Comparison of ENCODE assay signal across 9 mouse cellular contexts in the genomic region with DNA sequence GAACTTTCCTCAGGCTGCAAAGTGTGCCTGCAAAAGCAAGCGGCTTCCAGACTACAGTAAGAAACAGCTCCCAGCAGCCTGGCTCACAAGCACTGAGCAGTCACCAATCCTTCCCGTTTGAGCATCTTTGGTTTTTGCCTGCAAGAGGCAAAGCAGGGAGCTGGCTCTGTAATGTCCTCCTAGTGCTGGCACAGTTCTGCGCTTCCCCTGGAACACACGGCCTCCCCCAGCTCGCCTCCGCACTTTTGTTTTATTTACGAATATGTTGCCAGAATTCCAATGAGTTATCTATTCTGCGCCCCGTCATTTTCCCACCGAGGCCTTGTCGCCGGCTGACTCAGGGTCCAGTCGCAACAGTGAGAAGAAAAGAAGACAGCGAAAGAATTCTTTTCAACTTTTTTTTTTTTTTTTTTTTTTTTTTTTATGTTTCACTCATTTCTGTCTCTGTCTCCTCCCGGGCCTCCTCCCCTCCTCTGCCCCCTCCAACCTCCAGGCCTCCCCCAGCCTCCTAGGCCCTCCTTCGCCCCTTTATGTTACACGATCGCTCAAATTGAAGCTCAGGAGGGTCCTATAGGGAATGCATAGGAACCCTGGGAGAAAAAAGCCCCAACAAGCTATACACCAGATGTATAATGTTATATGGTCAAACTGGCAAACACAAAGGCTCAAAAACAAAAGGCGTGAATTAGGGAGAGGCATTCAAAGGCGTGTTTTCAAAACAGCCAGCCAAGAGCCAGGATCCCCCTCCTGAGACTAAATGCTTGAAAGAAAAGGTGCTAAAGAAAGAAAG. TPM values are rescaled to one million over a fixed set of nuclear protein-coding genes. Genes with fewer than 3 reads are reported as not detected.
A peak's percentile ranks its signal among the peaks of the same experiment; 100 is the strongest.
DNase-seq lines count a peak whose midpoint lies in the region; ATAC-seq and TF ChIP-seq lines count a peak whose summit lies in the region.
"Had no signal": no experiment of that assay in that cellular context is flagged by ENCODE, and none has a peak within 500 bp of the region (broad histone marks: within the 10 kb centered on the region; RNA-seq: fewer than 3 reads in every experiment).

No protein-coding gene starts in this region.

- peak; percentile 33; the same call in 1 of the 2 replicates for ATAC-seq in kidney, embryonic 16.5 days (ENCODE audit: low FRiP score, low TSS enrichment)
- ATAC-seq in limb, embryonic 13.5 days (ENCODE audit: low FRiP score, low read depth), result no peak
- no peak for ATAC-seq in megakaryocyte-erythroid progenitor cell, adult 5-6 weeks (replicated peaks; ENCODE audit: low FRiP score, low TSS enrichment, poor library complexity, severe bottlenecking)

- H3K4me2 ChIP-seq in kidney, embryonic 16.5 days (replicated peaks; ENCODE audit: low read depth, low read length), result peak overlapping the region; percentile 36
- peak overlapping the region; percentile 48 for H3K4me2 ChIP-seq in limb, embryonic 13.5 days (replicated peaks)

- WGBS in heart, adult 2 months, result 49% methylated on average over 20 of the region's 20 CpGs
- WGBS in kidney, embryonic 16.5 days, result 17% methylated on average over 20 of the region's 20 CpGs
- WGBS in limb, embryonic 13.5 days, result 33% methylated on average over 20 of the region's 20 CpGs

- no peak overlapping the region for H3K4me3 ChIP-seq in ES-E14 (ENCODE audit: insufficient read depth in 1 of 2, low read depth in 1 of 2, low read length in 2 of 2, poor library complexity in 1 of 2, severe bottlenecking in 1 of 2)
- H3K4me3 ChIP-seq in heart, adult 2 months, result no peak overlapping the region
- H3K4me3 ChIP-seq in kidney, embryonic 16.5 days (ENCODE audit: low read length), result peak overlapping the region; percentile 5; the same call in 1 of the 2 replicates
- peak overlapping the region; percentile 14; the same call in 1 of the 2 replicates for H3K4me3 ChIP-seq in limb, embryonic 13.5 days

- no peaks in the 10 kb centered on the region for H3K27me3 ChIP-seq in heart, adult 2 months (ENCODE audit: control insufficient read depth, insufficient read depth, low read length)
- H3K27me3 ChIP-seq in kidney, embryonic 16.5 days (ENCODE audit: insufficient read depth, low read length), result no peaks in the 10 kb centered on the region
- peaks cover 12% of the 10 kb centered on the region for H3K27me3 ChIP-seq in limb, embryonic 13.5 days

- no peaks in the 10 kb centered on the region for H3K36me3 ChIP-seq in ES-E14 (ENCODE audit: control insufficient read depth, insufficient read depth, low read length, poor library complexity, severe bottlenecking)
- peaks cover 4% of the 10 kb centered on the region for H3K36me3 ChIP-seq in heart, adult 2 months (ENCODE audit: control insufficient read depth, insufficient read depth, low read length)
- no peaks in the 10 kb centered on the region for H3K36me3 ChIP-seq in kidney, embryonic 16.5 days (ENCODE audit: insufficient read depth, low read length)
- H3K36me3 ChIP-seq in limb, embryonic 13.5 days, result no peaks in the 10 kb centered on the region

- H3K27ac ChIP-seq in ES-E14 (ENCODE audit: insufficient read depth, low read depth, low read length, poor library complexity, severe bottlenecking), result no peak overlapping the region
- peak overlapping the region; percentile 63 for H3K27ac ChIP-seq in heart, adult 2 months
- H3K27ac ChIP-seq in kidney, embryonic 16.5 days (ENCODE audit: low read length), result peak overlapping the region; percentile 97
- peak overlapping the region; percentile 22; the same call in 1 of the 2 replicates for H3K27ac ChIP-seq in limb, embryonic 13.5 days

- H3K4me1 ChIP-seq in ES-E14 (ENCODE audit: control insufficient read depth in 2 of 2, insufficient read depth in 2 of 2, low read length in 2 of 2, poor library complexity in 1 of 2), result no peaks in the 10 kb centered on the region; a peak in 2 of 4 replicates
- no peaks in the 10 kb centered on the region; the same call in 1 of the 2 replicates for H3K4me1 ChIP-seq in heart, adult 2 months (ENCODE audit: control insufficient read depth, insufficient read depth, low read length)
- peaks cover 68% of the 10 kb centered on the region for H3K4me1 ChIP-seq in kidney, embryonic 16.5 days (ENCODE audit: insufficient read depth, low read length)
- H3K4me1 ChIP-seq in limb, embryonic 13.5 days, result peaks cover 30% of the 10 kb centered on the region

- in situ Hi-C loops in ES-E14 (cut with MboI; ENCODE audit: low sequenced_read_pairs in 2 of 2, unreplicated experiment in 2 of 2), result no loop called here

- no peaks in the 10 kb centered on the region for H3K79me2 ChIP-seq in heart, adult 2 months (replicated peaks; ENCODE audit: control insufficient read depth, insufficient read depth, low read length)

- intact Hi-C loops in heart, adult 2 months (cut with DNase I), result loop anchor here (5.0 kb wide), 1 partner anchor 156 kb away; no protein-coding TSS in a partner anchor

- H3K9me3 ChIP-seq in ES-E14 (ENCODE audit: control insufficient read depth, insufficient read depth, low read depth, low read length), result no peaks in the 10 kb centered on the region
- no peaks in the 10 kb centered on the region for H3K9me3 ChIP-seq in kidney, embryonic 16.5 days (ENCODE audit: low read length)
- H3K9me3 ChIP-seq in limb, embryonic 13.5 days, result no peaks in the 10 kb centered on the region

- no peak overlapping the region for H3K9ac ChIP-seq in ES-E14 (ENCODE audit: insufficient read depth, low read depth, low read length, poor library complexity, severe bottlenecking)
- no peak overlapping the region; the same call in 1 of the 2 replicates for H3K9ac ChIP-seq in heart, adult 2 months (ENCODE audit: low read depth, low read length)
- peak overlapping the region; percentile 60 for H3K9ac ChIP-seq in kidney, embryonic 16.5 days (replicated peaks; ENCODE audit: low read length)
- peak overlapping the region; percentile 51; the same call in 1 of the 2 replicates for H3K9ac ChIP-seq in limb, embryonic 13.5 days

- no peak for DNase-seq in ES-E14 (ENCODE audit: low read depth, low spot score)
- peak; percentile 42 to 52 for DNase-seq in adrenal gland, postnatal 36 days
- DNase-seq in heart, adult 2 months, result peak; percentile 47 to 52
- peak; percentile 66 for DNase-seq in neural tube, embryonic 10.5 days (ENCODE audit: extremely low spot score, low spot score)
- DNase-seq in B cell, adult 2 months, result no peak

- TF ChIP-seq POLR2A in heart, adult 2 months (IDR thresholded peaks at IDR 0.05; ENCODE audit: insufficient read depth, low read depth, low read length), result no peak

- no peak for TF ChIP-seq CTCF in heart, adult 2 months (IDR thresholded peaks at IDR 0.05)

- no peak for TF ChIP-seq EP300 in heart, adult 2 months (IDR thresholded peaks at IDR 0.05; ENCODE audit: insufficient read depth, low read depth, low read length)

TF ChIP-seq in ES-E14, 5 proteins besides CTCF, POLR2A, EP300 and RAD21:
- TF ChIP-seq MAFK (IDR thresholded peaks at IDR 0.05; ENCODE audit: insufficient read depth, low read depth, low read length) (no peak), CHD2 (IDR thresholded peaks at IDR 0.05; ENCODE audit: low read depth, low read length) (no peak), HCFC1 (IDR thresholded peaks at IDR 0.05; ENCODE audit: borderline replicate concordance, insufficient read depth, low read length) (no peak), ZC3H11A (IDR thresholded peaks at IDR 0.05; ENCODE audit: borderline replicate concordance, low read depth, low read length) (no peak), ZNF384 (IDR thresholded peaks at IDR 0.05; ENCODE audit: low read depth, low read length) (0 out of 2 replicates have a peak, but pooled peaks have one; percentile 21)

RNA-seq across cellular contexts. Expression of a gene that starts 32.3 kb away (rescaled TPM):
- total RNA-seq in ES-E14 (2012; rRNA removed), result not detected in 2 replicates
- not detected for total RNA-seq in adrenal gland, postnatal 36 days (2021)
- total RNA-seq in heart, adult 2 months (2021), result not detected
- polyA plus RNA-seq in heart, adult 2 months (2012; rRNA removed), result not detected in 2 replicates
- not detected in 2 replicates for polyA plus RNA-seq in kidney, embryonic 16.5 days (2015; fragmentation: Nextera tagmentation; extraction: Ambion mirVana)
- not detected in 2 replicates for polyA plus RNA-seq in limb, embryonic 13.5 days (2015; fragmentation: Nextera tagmentation; extraction: Ambion mirVana)
- not detected in 2 replicates for total RNA-seq in megakaryocyte-erythroid progenitor cell, adult 5-6 weeks (2014; fragmentation: Nextera tagmentation)
- not detected in 2 replicates for total RNA-seq in megakaryocyte-erythroid progenitor cell, adult 5-6 weeks (2017)
- polyA plus RNA-seq: gonadal fat pad, adult 2 months had no signal

Comparison
In these comparisons a context has a peak if more than half of its experiments do, and no peak if none do; other contexts are left out.
1. DNase-seq: peak in adrenal gland, postnatal 36 days (2 of 2), heart, adult 2 months (2 of 2) and neural tube, embryonic 10.5 days (single experiment); none in ES-E14 (single experiment) and B cell, adult 2 months (0 of 2).
2. H3K4me3 ChIP-seq: peak in kidney, embryonic 16.5 days (single experiment) and limb, embryonic 13.5 days (single experiment); none in ES-E14 (0 of 2) and heart, adult 2 months (single experiment).
3. H3K9ac ChIP-seq: peak in kidney, embryonic 16.5 days (single experiment) and limb, embryonic 13.5 days (single experiment); none in ES-E14 (single experiment) and heart, adult 2 months (single experiment).